Mouse (Mus musculus) ovary, postnatal 36 days (tissue): ENCODE measurements around the gene Ube2o.

Source experiments
- DNase-seq: peaks from one replicate; pipeline ENCODE4 v3.0.0; 2022; ENCODE audit warnings: low spot score, mixed read lengths

Ube2o gene

DNA sequence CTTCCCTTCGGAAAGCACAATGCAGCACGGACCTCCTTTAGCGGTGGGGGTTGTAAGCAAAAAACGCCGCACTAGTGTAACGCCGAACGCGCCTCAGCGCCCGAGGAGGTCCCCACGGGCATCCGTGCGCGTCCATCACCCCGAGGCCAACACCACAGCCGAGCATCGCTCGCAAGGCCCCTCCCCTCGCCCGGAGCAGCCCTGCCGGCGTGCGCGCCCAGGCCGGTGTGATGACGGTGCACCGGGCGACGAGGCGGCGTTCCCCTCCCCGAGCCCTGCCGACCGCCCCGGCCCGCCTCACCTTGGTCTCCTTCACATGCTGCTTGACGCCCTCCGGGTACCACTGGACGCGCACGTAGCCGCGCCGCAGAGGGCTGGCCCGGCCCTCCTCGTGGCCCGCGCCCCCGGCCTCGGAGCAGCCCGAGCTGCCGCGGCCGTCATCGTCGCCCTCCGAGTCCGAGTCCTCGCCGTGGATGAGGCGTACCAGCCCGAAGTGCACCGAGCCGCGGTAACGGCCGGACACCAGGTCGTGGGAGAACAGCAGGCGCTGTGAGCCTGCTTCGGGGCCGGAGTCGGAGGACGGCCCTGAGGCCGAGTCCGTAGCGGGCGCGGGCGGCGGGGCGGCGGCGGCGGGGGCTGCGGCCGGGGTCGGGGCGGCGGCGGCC, 404 bp downstream of the Ube2o start:
- DNase-seq: peak; percentile 60

DNA sequence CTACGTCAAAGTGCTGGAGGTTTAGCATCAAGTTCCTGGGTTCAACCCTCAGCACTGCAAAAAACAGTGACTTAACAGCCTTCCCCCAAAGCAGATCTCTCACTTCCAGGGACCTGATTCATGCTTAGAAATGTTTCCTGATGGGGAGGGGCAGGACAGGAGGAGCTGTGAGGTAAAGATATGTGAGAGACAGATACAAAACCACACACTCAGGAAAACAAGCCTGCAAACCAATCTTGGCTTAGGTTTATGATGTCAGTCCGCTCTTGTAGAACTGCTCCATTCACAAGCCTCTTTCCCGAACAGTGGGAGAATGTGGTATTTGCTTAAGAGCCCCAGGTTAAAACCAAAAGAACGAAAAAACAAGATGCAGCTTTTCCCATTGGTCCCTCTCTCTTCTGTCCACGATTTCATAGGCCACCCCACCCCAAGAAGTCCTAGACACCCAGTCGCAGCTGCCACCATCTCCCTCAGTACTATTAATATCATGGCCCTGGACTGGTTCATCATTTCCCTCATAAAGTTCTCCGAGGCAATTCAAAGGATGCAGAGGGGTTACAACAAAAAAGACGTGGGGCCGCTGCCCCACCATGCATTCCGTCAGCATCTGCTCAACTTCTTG, 1.1 kb downstream of the Ube2o start:
- DNase-seq: no peak

DNA sequence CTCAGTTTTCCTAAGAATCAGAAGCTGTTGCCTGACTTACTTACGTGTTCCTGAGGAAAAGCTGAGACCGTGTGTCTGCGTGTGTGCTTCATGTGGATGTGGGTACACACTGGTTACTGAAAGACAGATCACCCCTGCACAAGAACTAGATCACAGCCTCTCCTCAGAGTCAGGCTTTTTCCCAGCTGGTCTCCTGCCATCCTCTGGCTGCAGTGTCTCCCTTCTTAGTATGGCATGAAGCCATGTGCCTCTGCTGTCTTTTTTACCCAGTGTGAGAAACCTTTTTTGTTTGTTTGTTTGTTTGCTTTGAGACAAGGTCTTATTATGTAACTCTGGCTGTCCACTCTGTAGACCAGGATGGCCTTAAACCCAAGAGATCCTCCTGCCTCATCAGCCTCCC, 2.0 kb downstream of the Ube2o start:
- no peak for DNase-seq

DNA sequence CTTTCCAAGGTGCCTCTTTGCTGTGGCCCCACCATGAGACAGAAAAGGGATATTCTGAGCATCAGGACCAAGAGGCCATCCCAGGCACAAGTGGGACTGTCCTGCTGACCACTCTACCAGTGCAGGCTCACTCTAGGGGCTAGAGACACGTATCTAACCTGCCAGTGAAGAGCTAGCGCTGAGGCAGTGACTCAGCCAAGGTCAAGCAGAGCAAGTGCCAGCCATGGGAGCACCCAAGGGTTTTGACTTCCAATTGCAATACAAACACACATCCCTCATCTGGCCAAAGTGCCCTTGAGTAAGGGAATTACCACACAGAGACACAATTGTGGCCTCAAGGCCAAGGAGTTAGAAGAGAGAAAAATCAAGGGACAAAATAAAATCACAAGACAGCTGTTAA, 5.9 kb downstream of the Ube2o start:
- no peak for DNase-seq

DNA sequence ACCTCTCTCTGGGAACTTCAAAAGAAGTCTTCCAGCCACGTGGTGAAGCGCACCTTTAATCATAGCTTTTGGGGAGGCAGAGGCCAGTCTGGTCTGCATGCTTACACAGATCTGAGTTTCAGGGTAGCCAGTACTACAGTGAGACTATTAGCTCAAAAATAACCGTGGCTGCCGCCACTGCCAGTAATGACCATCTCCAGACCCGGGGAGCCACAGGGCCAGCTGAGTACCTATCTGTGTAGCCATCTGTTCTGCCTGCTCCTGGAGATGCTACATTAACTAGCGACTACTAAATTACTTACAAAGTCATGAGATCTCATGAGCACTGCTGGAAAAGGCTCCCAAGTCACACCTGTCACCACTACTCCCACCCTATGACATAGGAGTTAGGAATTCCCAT, 6.3 kb downstream of the Ube2o start:
- DNase-seq: no peak

DNA sequence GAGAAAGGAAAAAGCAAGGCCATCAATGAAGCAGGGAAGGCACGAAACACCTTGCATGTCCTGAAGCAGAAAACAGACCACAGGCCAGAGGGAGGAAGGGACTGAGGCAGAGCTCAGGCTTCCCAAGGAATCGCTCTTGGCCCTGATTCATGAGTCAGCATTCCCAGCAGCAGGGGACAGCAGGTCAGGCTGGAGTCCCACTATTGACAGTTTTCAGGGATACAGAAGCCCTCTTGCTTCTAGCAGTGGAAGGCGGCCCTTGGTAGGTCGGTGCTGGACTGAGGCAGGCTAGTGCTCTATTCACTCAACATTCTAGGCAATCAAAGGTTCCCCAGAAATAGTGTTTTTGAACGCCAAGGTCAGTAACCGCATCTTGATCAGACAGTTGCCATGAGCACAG, 6.8 kb downstream of the Ube2o start:
- DNase-seq: no peak

DNA sequence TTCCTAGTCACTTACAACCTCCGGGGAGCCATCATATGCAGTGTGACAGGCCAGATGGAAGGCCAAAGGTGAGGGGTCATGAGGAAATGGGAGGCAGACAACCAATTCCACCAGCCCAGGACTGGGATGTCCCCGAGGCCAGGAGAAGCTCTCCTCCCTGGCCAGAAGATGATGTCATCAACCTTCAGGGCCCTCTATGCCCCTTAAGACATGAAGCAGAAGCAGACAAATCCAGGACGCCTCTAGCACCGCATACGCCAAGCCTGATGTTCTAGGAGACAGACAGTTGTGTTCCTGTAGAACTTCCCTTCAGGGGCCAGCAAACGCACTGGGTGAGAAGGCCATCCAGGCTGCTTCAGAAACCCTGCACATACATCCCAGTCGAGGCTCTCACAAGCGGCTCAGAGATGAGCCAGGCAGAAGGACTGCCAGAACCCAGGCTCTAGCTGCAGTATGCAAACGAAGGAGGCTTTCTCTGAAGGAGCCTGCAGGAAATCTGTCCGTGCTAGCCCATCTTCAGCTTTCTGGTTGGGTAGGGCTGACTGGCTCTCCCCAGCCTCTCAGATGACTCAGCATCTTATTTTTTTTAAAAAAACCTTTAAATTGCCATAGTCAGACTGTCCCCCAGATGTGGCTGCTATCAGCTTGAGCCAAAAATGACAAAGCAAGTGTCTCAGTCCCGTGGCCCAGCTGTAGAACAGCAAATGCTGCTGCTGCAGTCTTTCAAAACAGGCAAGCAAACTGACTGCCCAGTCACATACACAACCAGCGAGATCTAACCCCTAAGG, 8.3 kb downstream of the Ube2o start:
- no peak for DNase-seq

DNA sequence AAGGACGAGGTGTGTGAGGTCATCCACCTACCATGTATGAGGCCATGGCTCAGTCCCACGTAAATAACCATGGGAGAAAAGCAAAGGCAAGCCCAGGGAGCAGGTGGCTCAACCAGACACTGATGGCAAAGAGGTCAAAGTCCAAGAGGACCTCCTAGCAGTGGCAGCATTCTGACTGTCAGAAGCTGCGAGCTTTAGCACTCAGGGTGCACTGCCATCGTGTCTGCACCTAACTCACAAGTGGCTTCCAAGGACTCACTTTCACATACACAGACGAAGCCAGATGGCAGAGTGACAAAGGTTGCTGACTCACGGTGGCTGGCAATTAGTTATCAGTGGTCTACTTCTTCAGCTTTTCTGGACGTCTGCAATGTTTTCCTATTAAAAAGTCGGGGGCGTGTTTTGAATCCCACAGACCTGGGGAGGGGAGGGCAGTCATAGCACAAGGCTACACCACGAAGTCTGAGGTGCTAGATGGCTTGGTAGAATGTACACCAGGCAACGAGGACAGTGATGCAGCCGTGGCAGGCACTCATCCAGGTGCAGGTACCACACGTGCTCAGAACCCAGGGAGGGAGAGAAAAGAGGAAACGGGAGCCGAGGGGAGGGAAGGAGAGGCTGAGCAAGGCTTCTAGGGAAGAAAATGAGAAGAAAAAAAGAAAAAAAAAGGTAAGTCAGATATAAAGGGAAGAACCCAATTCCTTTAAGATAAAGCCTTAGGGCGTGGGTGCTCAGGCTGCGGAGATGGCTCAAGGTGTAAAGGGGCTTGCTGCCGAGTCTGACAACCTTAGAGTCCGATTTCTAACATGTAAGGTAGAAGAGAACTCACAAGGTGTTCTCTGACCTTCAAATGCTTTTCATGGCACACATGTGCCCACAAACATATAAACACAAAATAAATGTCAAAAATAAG, 9.2 kb downstream of the Ube2o start:
- no peak for DNase-seq

DNA sequence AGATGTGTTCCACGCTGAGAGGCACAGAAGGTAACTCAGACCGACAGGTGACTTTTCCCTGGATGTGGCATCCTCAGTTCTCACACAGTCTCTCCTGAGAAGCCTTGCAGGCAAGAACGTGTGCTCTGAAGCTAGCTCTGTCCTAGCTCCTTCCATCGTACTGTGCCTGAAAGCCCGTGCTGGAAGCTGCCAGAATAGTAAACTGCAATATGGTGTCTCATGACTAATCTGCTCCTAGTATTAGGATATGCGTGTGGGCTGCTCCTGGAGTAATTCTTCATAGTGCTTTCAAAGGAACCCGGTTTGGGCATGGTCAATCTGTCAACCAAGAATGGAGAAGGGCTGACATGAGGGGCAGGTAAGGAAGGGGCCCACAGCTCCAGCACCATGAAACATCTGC, 10.4 kb downstream of the Ube2o start:
- no peak for DNase-seq

DNA sequence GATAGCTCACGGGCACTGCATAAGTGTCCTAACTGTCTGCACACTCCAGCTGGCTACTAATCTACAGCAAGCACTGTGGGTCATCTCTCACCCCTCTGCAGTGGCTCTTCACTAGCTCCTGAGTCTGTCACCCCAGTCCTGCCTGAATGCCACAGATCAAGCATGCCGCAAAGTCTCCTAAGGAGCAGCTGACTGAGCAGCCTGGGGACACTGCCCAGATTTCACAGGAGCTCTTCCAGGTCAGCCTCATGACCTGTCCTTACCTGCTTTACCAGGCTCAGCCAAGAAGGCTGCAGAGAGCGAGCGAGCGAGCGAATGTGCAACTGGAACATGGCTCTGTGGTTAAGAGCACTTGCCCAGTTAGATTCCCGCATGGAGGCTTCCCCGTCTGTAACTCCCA, 13.7 kb downstream of the Ube2o start:
- no peak for DNase-seq

DNA sequence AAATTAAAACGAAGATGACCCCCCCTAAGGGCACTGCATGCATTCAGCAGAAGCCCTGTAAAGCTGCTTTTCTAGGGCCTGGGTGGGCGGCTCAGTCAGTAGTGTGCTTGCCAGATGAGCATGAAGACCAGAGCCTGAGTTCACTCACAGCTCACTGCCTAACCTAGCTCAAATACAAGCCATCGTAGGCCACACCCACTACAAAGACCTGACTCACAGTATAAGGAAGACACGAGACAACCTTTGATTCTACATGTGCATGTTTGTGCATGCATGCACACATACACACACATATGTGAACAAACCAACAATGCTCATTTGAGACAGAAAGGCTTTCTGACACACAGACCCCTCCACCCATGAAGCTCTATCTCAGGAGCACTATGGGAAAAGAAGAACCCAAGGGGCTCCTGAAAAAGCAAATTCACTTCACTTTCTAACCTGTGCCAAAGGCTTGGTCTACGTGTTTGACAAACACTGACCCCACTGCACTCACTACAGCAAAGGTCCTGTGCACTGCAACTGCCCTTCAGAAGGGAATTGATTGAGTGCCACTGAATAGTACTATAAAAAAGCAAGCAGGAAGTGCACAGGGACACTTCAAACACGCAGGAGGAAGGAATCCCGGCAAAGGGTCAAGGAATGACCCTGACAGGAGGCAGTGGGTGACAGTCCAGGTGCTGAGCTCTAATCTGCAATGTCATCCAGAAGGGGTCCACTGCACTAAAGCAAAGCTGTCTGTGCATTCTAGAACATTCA, 15.8 kb downstream of the Ube2o start:
- no peak for DNase-seq

DNA sequence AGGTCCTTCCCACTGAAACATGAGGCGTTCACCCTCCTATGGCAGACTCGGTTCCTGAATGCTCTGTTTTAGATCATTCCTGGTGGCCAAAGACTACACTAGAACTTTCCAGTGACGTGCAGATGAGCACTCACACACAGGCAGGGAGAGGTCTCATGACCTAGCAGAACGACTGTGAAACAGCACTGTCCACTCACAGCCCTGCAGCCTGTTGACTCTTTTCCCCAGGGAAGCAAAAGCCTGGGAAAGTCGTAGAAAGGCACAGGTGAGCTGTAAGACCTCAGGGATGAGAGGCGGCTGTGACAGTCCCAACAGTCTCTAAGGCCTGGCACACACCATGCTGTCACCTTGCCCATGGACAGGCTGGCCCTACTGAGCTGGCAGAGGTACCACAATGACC, 24.9 kb downstream of the Ube2o start:
- no peak for DNase-seq

DNA sequence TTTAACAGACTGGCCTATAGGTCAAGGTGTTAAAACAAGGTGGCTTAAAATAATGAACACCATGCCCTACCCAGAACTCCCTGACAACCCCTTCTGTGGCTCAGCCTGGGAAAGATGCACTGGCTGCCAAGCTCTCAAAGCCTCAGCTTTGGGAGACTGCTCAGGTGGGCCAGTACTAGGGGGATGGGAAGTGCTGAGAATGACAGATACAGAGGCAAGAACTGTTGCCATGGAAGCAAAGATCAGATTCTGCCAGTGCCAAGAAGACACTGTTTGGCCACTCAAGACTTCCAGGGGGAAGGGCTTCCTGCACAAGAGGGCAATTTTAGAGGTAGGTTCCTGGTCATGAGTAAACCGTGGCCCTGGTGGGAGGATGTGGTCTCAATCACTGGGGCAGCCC, 25.7 kb downstream of the Ube2o start:
- no peak for DNase-seq

DNA sequence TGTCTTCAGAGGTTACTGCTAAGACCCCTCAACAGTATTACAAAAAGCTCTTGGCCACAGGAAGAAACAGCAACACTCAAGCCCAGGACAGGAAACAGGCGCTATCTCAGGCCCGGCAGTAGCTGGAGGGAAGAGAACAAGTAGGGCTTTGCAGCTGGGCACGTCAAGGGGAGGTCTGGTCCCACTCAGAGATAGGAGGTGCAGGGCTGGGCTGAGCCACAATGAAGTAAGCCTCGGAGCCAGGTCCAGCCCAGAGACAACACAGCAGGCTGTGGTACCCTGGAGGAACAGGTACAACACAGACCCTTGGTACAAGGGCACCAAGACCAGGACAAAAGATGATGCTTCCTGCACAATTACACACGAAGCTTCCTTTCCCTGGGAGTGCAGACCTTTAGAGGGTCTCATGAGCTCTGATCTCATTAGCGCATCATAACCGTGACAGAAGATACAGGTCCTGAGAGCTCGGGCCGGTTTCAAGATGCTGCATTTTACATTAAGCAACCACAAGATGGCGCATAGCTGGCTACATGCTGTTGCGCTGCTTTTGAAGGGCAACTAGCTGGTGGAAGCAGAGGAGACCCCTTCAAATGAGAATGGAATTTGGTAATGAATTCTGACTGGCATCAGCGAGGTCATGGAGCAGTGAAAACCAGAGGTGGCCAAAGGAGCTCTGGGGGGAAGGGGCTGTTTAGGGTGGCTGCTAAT, 26.9 kb downstream of the Ube2o start:
- DNase-seq: no peak

DNA sequence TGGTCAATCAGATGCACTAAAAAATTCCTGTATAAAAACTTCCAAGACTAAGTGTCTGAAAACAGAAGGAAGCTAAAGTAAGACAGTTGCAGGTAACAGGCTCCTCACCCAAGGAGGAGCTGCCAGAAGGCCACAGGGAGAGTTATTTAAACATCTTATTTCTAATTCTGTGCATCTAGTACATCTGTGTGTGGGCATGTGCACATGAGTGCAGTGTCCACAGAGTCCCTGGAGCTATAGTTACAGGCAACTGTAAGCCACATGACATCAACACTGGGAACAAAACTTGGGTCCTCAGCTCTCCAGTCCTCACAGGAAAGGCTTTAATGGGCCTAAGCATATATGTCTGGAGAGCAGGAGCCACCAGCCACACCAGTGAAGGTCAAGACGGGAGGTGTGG, 29.1 kb downstream of the Ube2o start:
- DNase-seq: no peak

DNA sequence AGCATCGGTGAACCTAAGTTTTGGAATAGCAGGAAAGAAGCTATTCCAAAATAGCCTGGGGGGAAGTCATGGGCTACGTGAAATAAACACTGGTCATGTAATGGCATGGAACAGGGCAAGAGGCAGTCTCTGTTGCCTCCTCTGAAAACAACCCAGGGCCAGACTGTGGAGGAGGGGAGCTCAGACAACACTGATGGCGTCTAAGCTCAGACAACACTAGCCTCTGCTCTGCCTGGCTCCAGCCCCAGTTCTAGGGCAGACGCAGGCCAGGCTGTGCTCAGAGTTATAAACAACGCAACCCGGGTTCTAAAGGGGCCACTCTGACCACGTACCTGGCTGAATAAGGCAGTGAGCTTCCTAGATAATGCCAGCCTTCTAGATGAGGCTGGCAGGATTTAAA, 30.5 kb downstream of the Ube2o start:
- peak; percentile 59 for DNase-seq

DNA sequence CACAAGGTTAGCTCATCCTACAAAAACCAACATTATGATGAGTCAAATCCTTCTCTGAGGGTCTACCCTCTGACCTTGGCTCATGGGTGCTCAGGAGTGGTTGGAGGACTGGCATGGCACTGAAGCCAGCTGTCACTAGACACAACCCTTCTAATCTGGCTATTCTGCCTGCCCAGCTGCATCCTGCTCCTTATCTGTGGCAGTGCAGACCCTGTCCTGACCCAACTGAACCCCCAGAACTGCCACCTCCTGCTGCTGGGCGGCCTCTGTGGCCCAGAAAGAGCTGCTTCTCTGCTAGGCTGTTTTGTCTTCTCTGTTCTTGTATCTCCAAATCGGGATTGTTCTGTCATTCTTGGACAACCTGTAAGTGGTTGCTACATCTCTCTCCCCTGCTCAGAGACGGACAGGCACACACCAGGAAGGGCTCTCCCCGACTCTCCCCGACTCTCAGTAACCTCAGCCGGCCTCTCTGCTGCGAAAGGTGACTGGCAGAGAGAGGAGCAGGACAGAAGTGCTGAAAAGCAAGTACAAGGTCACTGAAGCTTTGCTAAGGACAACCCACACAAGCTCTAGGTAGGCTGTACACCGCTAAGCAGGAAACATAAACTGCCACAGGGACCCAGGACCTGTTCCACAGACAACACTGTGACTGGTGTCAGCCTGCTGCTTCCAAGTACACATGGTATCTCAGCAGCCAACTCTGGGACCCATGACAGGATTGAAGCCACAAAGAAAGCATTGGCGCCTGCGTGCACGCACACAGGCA, 31.8 kb downstream of the Ube2o start:
- no peak for DNase-seq

DNA sequence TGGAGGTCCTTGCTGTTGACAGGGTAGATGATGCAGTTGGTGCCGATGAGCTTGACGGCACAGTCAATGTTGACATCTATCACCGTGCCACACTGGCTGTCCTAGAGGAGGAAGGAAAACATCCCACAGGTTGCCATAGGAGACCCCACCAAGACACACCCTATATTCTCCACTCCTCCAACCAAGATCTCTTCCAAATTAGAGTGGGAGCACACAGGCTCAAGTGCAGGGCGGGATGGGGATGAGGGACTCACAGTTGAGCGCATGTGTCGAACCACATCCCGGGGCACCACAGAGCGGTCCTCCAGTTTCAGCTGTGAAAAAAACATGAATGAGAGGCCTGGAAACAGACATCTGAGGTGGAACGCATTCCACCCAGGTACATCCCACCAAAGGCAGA, 32.5 kb downstream of the Ube2o start:
- no peak for DNase-seq

DNA sequence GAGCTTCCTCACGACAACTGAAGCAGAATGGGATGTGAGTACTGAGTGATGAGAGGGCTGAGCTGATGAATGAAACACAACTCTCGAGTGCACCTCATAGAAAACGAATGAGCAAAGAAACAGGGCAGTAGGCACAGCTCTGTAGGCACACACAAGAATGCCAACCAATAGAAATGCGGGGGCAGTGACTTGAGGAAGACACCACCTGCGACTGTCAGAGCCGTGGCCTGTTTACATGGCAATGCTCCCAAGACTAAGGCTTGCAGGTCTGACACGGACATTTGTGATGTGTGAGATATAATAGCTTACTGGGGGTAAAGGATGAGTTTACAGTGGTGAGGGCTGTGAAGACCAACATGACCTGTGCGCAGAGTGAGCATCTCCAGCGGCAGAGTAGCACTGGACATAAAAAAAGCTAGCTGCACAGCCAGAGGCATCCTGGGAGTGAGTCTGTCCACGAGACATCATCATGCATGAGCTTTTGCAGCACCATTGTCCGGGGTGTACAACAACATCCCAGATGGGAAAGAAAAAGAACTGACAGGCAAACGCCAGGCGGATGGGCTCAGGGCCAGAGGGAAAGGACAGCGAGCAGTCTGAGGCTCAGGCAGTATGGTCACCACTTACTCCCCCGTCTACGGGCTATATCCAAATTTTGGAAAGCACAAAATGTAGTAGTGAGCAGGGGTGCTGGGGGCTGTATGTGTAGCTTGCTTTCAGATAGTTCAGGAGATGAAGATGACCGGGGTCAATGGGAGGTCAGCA, 33.8 kb downstream of the Ube2o start:
- no peak for DNase-seq
